Mouse (Mus musculus): Measurements from ENCODE around the gene Ppp4r4. TPM values are rescaled to one million over a fixed set of nuclear protein-coding genes. Genes with fewer than 3 reads are reported as not detected.

Ppp4r4 gene
- polyA plus RNA-seq, 1 experiment from 2014 or later, result 1.8 TPM

DNA sequence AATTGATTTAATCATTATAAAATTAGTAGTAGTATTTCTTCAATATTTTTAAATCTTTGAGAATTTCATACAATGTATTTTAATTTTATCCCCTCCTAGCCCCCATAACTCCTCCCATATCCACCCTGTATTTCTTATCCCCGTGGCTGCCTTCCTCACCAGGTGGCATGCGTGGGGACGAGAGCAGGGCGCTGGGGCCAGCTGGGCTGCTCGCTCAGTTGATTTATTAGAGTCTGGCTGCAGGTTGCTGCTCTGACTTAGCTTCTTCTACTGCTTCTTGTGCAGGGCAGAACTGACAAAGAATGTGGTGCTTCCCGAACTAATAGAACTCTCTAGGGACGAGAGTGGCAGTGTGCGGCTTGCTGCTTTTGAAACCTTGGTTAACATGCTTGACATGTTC lies 51.7 kb downstream of the Ppp4r4 start:
- no peaks in the 10 kb centered on the region for H3K27me3 ChIP-seq
- H3K9ac ChIP-seq, result no peak overlapping the region
- no peak overlapping the region for H3K27ac ChIP-seq (replicated peaks)
- no peaks in the 10 kb centered on the region for H3K36me3 ChIP-seq
- no peaks in the 10 kb centered on the region for H3K9me3 ChIP-seq
- H3K4me1 ChIP-seq (replicated peaks), result no peaks in the 10 kb centered on the region; the same call in 1 of the 2 replicates
- no peak overlapping the region for H3K4me3 ChIP-seq
- WGBS, result 58% methylated on average over 8 of the region's 8 CpGs
- no peak for ATAC-seq (ENCODE audit: low read depth)
- H3K4me2 ChIP-seq, result no peak overlapping the region

DNA sequence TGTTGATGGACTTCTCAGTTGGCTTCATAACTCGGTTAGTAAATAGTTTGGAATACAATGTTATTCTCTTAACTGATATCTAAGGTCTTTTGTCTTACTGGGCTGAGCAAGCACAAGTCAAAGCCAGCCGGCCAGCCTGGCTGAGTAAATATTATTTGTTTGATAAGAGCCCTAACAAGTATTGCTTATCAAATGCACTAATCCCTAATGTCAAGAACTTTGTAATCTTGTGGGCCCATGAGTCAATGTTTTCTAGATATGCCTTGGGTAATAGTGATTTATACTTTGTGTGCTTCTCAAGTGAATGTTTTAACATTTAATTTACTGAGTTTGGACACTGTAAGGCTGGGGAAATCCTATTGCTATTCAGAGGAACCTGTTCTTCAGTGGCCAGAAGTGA lies 66.3 kb downstream of the Ppp4r4 start:
- H3K27ac ChIP-seq (replicated peaks), result no peak overlapping the region
- 84% methylated on average over 2 of the region's 2 CpGs for WGBS
- H3K9me3 ChIP-seq, result no peaks in the 10 kb centered on the region
- H3K9ac ChIP-seq, result no peak overlapping the region
- H3K4me3 ChIP-seq, result no peak overlapping the region
- no peaks in the 10 kb centered on the region for H3K4me1 ChIP-seq (replicated peaks)
- H3K4me2 ChIP-seq, result no peak overlapping the region
- no peaks in the 10 kb centered on the region for H3K27me3 ChIP-seq
- no peaks in the 10 kb centered on the region for H3K36me3 ChIP-seq
- no peak for ATAC-seq (ENCODE audit: low read depth)

DNA sequence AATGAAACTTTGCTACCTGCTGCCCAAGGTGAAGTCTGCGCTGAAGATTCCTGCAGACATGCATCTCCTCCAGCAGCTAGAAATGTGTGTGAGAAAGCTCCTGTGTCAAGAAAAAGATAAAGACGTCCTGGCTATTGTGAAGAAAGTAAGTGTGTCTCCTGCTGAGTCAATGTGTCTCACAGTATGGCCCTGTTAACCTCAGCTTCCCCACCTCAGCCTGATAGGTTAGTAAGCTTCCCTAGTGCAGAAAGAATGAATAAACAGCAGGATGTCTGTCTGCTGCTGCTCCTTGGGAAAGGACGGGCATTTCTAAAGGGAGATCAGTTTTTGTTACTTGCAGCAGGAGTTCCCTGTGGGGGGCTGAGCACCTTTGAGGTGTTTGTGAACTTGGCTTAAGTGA lies 68.3 kb downstream of the Ppp4r4 start:
- ATAC-seq (ENCODE audit: low read depth), result no peak
- H3K4me1 ChIP-seq (replicated peaks), result no peaks in the 10 kb centered on the region
- WGBS, result 24% methylated on average over 3 of the region's 3 CpGs
- no peaks in the 10 kb centered on the region for H3K9me3 ChIP-seq
- H3K9ac ChIP-seq, result no peak overlapping the region
- no peaks in the 10 kb centered on the region for H3K36me3 ChIP-seq
- no peak overlapping the region for H3K4me2 ChIP-seq
- no peaks in the 10 kb centered on the region for H3K27me3 ChIP-seq
- no peak overlapping the region for H3K4me3 ChIP-seq
- H3K27ac ChIP-seq (replicated peaks), result no peak overlapping the region

DNA sequence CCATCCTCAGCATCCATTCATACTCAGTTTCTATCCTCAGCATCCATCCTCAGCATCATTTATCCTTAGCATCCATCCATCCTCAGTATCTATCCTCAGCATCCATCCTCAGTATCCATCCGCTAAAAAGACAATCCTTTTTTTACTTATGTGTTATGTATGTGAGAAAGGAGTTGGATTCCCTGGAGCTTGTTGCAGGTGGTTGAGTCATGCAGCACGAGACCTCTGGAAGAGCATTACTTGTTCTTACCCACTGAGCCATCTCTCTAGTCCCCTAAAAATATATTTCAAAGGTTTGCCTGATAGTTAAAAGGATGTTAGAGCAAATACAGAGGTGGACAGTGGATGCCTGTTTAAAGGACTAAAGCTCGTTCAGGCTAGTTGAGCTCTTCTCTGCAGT lies 69.8 kb downstream of the Ppp4r4 start:
- Histone ChIP-seq H3K27ac (replicated peaks) (no peak overlapping the region), H3K4me3 (no peak overlapping the region), H3K4me1 (replicated peaks) (no peaks in the 10 kb centered on the region), H3K9me3 (no peaks in the 10 kb centered on the region), H3K9ac (no peak overlapping the region), H3K36me3 (no peaks in the 10 kb centered on the region), H3K4me2 (no peak overlapping the region), H3K27me3 (no peaks in the 10 kb centered on the region)
- no peak for ATAC-seq (ENCODE audit: low read depth)
- 83% methylated on average over 3 of the region's 3 CpGs for WGBS

DNA sequence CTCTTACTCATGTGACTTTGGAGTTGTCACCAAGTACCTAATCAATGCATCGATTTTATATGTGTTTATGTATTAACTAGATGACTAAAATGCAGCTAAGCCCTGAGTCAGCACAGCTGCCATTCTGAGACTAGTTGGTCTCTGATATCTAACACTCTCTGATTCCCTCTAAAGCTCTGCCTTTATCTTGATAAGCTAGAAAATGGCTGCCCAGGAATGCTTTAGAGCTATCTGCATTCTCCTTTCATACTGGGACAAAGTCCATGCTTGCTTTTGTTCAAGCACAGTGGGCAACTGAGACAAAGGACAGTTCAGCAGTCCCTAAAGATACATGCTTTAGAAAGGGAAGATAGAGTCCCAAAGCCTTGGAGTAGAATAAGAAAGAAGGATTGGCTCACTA lies 83.1 kb downstream of the Ppp4r4 start:
- Histone ChIP-seq H3K4me1 (replicated peaks) (no peaks in the 10 kb centered on the region), H3K9me3 (no peaks in the 10 kb centered on the region), H3K36me3 (no peaks in the 10 kb centered on the region), H3K4me3 (no peak overlapping the region), H3K27me3 (no peaks in the 10 kb centered on the region), H3K4me2 (no peak overlapping the region), H3K9ac (no peak overlapping the region), H3K27ac (replicated peaks) (no peak overlapping the region)
- 84% methylated on average over 1 of the region's 1 CpGs for WGBS
- ATAC-seq (ENCODE audit: low read depth), result no peak

DNA sequence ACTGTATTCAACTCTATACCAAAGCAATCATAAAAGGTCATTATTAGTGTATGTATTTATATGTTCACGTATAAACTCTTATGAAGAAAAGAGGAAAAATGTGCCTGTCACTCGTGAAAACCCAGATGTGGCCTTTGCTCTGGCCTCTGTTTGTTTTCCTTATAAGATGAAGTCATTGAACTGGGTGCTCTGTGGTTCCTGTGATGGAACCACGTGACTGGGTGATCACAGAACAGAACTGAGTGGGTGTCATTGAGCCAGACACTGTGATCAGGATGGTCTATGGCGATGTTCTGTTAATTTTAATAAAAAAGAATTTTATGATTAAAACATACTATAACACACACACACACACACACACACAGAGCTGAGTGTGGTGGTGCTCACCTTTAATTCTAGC lies 83.7 kb downstream of the Ppp4r4 start:
- H3K4me3 ChIP-seq, result no peak overlapping the region

DNA sequence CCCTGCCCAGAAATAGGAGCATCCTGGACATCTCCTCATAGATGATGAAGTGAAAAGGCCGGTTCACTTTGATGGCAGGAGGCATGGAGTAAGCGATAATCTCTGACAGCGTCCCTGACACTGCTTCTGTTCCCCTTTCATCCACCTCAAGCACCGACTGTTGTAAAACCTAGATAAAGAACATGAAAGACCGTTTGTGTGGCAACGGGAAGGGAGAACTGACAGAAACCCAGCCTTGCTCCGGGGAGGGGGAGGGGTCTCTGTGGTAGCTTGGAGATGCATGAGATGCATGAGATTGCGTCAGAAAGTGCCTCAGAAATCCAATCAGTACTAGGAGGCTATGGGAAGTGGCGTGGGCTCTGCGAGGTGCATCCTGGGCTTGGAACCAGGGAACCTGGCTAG lies 84.8 kb downstream of the Ppp4r4 start:
- Histone ChIP-seq H3K4me1 (replicated peaks) (no peaks in the 10 kb centered on the region), H3K36me3 (no peaks in the 10 kb centered on the region), H3K27me3 (no peaks in the 10 kb centered on the region), H3K27ac (replicated peaks) (no peak overlapping the region), H3K4me2 (no peak overlapping the region), H3K4me3 (no peak overlapping the region), H3K9ac (no peak overlapping the region), H3K9me3 (no peaks in the 10 kb centered on the region)
- WGBS, result 92% methylated on average over 10 of the region's 10 CpGs
- no peak for ATAC-seq (ENCODE audit: low read depth)

More for the DNA sequence above, 83.7 kb downstream of the Ppp4r4 start:
- Histone ChIP-seq H3K27ac (replicated peaks) (no peak overlapping the region), H3K4me1 (replicated peaks) (no peaks in the 10 kb centered on the region), H3K27me3 (no peaks in the 10 kb centered on the region), H3K36me3 (no peaks in the 10 kb centered on the region), H3K4me2 (no peak overlapping the region), H3K9me3 (no peaks in the 10 kb centered on the region), H3K9ac (no peak overlapping the region)
- 90% methylated on average over 4 of the region's 4 CpGs for WGBS
- no peak for ATAC-seq (ENCODE audit: low read depth)

DNA sequence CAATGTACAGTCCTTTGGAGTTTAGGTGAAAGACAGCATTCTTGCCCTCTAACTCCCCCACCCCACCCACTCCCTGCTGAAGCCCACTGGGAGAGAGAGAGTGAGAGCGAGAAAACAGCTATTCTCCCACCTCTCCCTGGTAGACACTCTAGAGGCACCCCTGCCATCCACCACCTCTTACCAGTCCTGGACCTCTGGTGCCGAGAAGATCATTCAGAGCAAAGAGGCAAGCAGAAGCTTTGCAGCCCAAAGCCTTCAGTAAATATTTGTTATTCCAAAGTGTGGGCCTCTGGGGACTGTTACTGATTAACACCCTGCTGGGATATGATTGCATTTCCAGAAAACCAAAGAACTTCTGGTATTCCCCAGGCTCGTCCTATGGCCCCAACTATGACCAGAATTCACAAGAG lies 99.1 kb downstream of the Ppp4r4 start, which contains the start of gene Serpina10:
Serpina10 (minus strand) TSS at position 242 of the 410 bp plus-strand sequence.
- H3K9me3 ChIP-seq, result no peaks in the 10 kb centered on the region
- no peak for ATAC-seq (ENCODE audit: low read depth)
- WGBS, result 76% methylated on average over 3 of the region's 3 CpGs
- H3K4me3 ChIP-seq, result no peak within 1 kb of the TSS
- no peaks in the 10 kb centered on the region for H3K4me1 ChIP-seq (replicated peaks)
- no peak within 1 kb of the TSS for H3K9ac ChIP-seq
- H3K36me3 ChIP-seq, result no peaks in the 10 kb centered on the region
- H3K4me2 ChIP-seq, result no peak within 1 kb of the TSS
- H3K27ac ChIP-seq (replicated peaks), result no peak within 1 kb of the TSS
- no peaks in the 10 kb centered on the region for H3K27me3 ChIP-seq

DNA sequence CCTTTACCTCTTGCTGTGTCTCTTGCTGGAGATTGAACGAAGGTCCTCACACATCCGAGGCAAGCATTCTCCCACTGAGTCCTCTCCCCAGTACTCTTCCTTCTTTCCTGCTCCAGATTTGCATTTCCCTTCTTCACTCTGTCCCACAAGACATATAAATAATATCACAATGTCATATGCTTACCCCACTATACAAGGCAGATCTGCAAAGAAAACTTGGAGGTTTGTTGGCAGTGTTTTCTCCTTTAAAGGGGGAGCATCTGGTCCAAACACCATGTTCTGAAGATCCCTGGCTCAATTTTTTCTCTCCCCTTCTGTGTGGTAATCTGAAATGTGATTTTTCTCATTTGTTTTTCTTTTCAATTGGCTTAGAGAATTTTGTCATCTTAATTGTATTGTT lies 102.3 kb downstream of the Ppp4r4 start:
- no peak for ATAC-seq (ENCODE audit: low read depth)
- H3K4me3 ChIP-seq, result no peak overlapping the region
- no peak overlapping the region for H3K9ac ChIP-seq
- H3K36me3 ChIP-seq, result no peaks in the 10 kb centered on the region
- no peaks in the 10 kb centered on the region for H3K27me3 ChIP-seq
- H3K4me2 ChIP-seq, result no peak overlapping the region
- no peaks in the 10 kb centered on the region for H3K4me1 ChIP-seq (replicated peaks)
- no peaks in the 10 kb centered on the region for H3K9me3 ChIP-seq
- 79% methylated on average over 2 of the region's 2 CpGs for WGBS
- no peak overlapping the region for H3K27ac ChIP-seq (replicated peaks)

DNA sequence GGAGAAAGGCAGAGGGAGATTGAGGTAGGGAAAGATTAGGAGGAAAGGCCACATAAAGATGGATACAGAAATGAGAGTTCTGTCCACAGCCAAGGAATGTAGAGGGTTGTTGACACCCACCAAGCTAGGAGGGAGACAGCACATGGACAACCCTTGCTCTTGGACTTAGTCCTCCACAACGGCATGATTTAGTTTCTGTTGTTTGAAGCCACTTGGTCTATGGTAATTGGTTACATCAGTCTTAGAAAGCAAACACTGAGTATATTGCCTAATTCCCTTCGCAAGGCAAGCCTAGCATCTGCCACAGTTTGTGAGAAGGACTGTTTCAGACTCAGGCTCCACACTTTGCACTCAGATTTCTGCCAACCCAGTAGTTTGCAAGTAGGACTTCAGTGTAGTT lies 103.8 kb downstream of the Ppp4r4 start:
- Histone ChIP-seq H3K27ac (replicated peaks) (no peak overlapping the region), H3K4me1 (replicated peaks) (no peaks in the 10 kb centered on the region), H3K4me3 (no peak overlapping the region), H3K9ac (no peak overlapping the region), H3K27me3 (no peaks in the 10 kb centered on the region), H3K36me3 (no peaks in the 10 kb centered on the region), H3K9me3 (no peaks in the 10 kb centered on the region), H3K4me2 (no peak overlapping the region)
- ATAC-seq (ENCODE audit: low read depth), result no peak
- WGBS, result 83% methylated on average over 2 of the region's 2 CpGs

DNA sequence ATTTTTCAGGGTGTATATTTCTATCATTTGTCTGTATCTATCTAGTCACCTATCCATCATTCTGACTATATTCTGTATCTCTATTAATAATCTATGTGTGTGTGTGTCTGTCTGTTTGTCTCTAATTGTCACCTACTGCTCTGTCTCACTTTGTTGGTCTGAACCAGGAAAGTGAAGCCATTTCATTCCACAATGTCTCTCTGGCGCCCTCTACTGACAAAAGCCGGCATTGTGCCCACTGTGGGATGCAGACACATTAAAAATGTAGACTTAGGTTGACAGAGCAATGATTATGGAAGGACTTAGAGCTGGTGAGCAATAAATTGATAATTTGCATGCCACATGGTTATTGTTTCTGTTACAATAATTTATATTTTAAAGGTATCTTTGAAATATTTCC lies 111.3 kb downstream of the Ppp4r4 start:
- no peak overlapping the region for H3K4me2 ChIP-seq
- no peaks in the 10 kb centered on the region for H3K27me3 ChIP-seq
- ATAC-seq (ENCODE audit: low read depth), result peak; percentile 36; the same call in 1 of the 2 replicates

DNA sequence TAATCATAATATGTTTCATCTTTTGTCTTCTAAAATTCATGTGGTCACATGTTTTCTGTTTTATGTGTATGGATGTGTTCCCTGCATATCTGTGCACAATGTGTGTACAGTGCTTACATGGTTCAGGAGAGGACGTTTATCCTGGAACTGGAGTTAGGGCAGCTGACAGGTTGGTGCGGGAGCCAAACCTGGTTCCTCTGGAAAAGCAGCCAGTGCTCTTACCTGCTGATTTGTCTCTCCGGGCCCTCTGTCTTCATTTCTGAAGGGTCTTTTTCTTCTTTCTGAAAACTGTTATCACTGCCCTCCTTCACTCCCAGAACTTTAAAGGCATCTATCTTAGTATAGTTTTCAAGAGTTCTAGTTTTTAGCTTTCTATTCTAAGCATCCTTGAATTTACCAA lies 111.7 kb downstream of the Ppp4r4 start:
- no peaks in the 10 kb centered on the region for H3K9me3 ChIP-seq
- H3K4me3 ChIP-seq, result no peak overlapping the region
- no peaks in the 10 kb centered on the region for H3K27me3 ChIP-seq
- no peak for ATAC-seq (ENCODE audit: low read depth)
- H3K9ac ChIP-seq, result no peak overlapping the region
- 87% methylated on average over 3 of the region's 3 CpGs for WGBS
- no peak overlapping the region for H3K4me2 ChIP-seq
- H3K4me1 ChIP-seq (replicated peaks), result no peaks in the 10 kb centered on the region
- H3K27ac ChIP-seq (replicated peaks), result no peak overlapping the region
- no peaks in the 10 kb centered on the region for H3K36me3 ChIP-seq

More for the DNA sequence above, 111.3 kb downstream of the Ppp4r4 start:
- no peak overlapping the region for H3K9ac ChIP-seq
- H3K36me3 ChIP-seq, result no peaks in the 10 kb centered on the region
- H3K9me3 ChIP-seq, result no peaks in the 10 kb centered on the region
- H3K27ac ChIP-seq (replicated peaks), result no peak overlapping the region
- no peaks in the 10 kb centered on the region for H3K4me1 ChIP-seq (replicated peaks)
- H3K4me3 ChIP-seq, result no peak overlapping the region
- 0% methylated on average over 2 of the region's 2 CpGs for whole genome bisulfite sequencing

DNA sequence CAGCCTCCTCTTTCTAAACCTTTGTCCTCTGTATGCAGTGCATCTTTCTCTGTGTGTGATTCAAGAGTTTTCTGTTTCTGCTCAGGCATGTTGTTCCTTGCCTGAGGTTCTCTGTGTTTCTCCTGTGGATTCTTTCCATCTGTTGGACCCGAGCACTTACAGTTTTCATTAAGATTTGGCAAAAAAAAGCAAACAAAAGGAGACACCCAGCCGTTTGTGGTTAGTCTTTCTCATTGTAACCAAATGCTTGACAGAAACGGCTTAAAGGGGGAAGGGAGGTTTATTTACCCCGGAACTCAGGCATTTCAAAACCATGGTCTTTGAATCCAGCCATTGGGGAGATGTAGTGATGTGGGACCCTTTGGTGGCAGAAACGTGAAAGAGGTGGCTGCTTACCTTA lies 112.5 kb downstream of the Ppp4r4 start:
- no peaks in the 10 kb centered on the region for H3K4me1 ChIP-seq (replicated peaks)
- no peaks in the 10 kb centered on the region for H3K27me3 ChIP-seq
- H3K36me3 ChIP-seq, result no peaks in the 10 kb centered on the region
- H3K27ac ChIP-seq (replicated peaks), result no peak overlapping the region
- no peak overlapping the region for H3K4me2 ChIP-seq
- ATAC-seq (ENCODE audit: low read depth), result no peak
- WGBS, result 50% methylated on average over 5 of the region's 5 CpGs
- no peaks in the 10 kb centered on the region for H3K9me3 ChIP-seq
- no peak overlapping the region for H3K4me3 ChIP-seq
- no peak overlapping the region for H3K9ac ChIP-seq

Data from neural tube, embryonic 13.5 days (tissue).